Mouse (Mus musculus) CH12.LX (cell line): ENCODE measurements around the gene Hnrnpa0. TPM values are rescaled to one million over a fixed set of nuclear protein-coding genes. Genes with fewer than 3 reads are reported as not detected.

ENCODE experiments used
- DNase-seq: peaks from one replicate; pipeline ENCODE4 v3.0.0-alpha.2; 2013; ENCODE audit errors: extremely low read depth
- H3K27ac ChIP-seq: 2 replicates; pipeline ENCODE4 v1.5.1; 2012; ENCODE audit warnings: low read depth, mild to moderate bottlenecking, control low read depth, moderate library complexity; ENCODE audit not compliant: insufficient read depth
- H3K27me3 ChIP-seq: replicated peaks from 2 replicates; pipeline ENCODE3; 2012; ENCODE audit warnings: inconsistent platforms
- H3K36me3 ChIP-seq, 2 experiments: replicated peaks in 1 of 2; 2 replicates each; pipeline versions ENCODE3 to v1.6.1; 2012; ENCODE audit warnings: inconsistent platforms in 1 of 2, low read length in 1 of 2, mild to moderate bottlenecking in 1 of 2, mixed read lengths in 1 of 2, moderate library complexity in 1 of 2; ENCODE audit not compliant: control insufficient read depth in 1 of 2, insufficient read depth in 1 of 2
- H3K4me1 ChIP-seq, 2 experiments: 2 replicates each; pipeline ENCODE4 v1.6.1; 2012; ENCODE audit warnings: inconsistent platforms in 1 of 2, moderate library complexity in 1 of 2; ENCODE audit not compliant: insufficient read depth in 2 of 2, control insufficient read depth in 1 of 2
- H3K4me2 ChIP-seq: 2 replicates; pipeline ENCODE4 v1.6.1; 2012; ENCODE audit warnings: low read depth, mild to moderate bottlenecking, control low read depth; ENCODE audit not compliant: poor library complexity, insufficient read depth, severe bottlenecking
- H3K4me3 ChIP-seq, 3 experiments: fragments of 150-350 bp in 1 of 3; sonication (generic) in 1 of 3; replicated peaks in 1 of 3; 2 replicates each; pipeline versions ENCODE3 to v1.5.1; 2011 to 2012; ENCODE audit warnings: low read depth in 2 of 3, low read length in 2 of 3, mild to moderate bottlenecking in 2 of 3, moderate library complexity in 2 of 3, control low read depth in 1 of 3, improper control_type of control experiment in 1 of 3, inconsistent platforms in 1 of 3, mixed read lengths in 1 of 3; ENCODE audit not compliant: poor library complexity in 1 of 3
- H3K79me2 ChIP-seq: replicated peaks from 2 replicates; pipeline ENCODE4 v1.6.1; 2012; ENCODE audit warnings: mild to moderate bottlenecking, moderate library complexity; ENCODE audit not compliant: control insufficient read depth, poor library complexity, insufficient read depth, severe bottlenecking; ENCODE audit errors: extremely low read depth
- H3K9ac ChIP-seq: 2 replicates; pipeline ENCODE4 v1.6.1; 2012; ENCODE audit warnings: low read depth, mild to moderate bottlenecking, control low read depth, moderate library complexity; ENCODE audit not compliant: insufficient read depth
- H3K9me3 ChIP-seq: replicated peaks from 2 replicates; pipeline ENCODE3; 2012; ENCODE audit warnings: low read length, inconsistent platforms, mixed read lengths
- CHD1 ChIP-seq: IDR thresholded peaks from 2 replicates; pipeline ENCODE4 v1.6.1; 2012; ENCODE audit warnings: low read depth, low read length, improper control_type of control experiment, inconsistent platforms
- CHD2 ChIP-seq: IDR thresholded peaks from 2 replicates; pipeline ENCODE4 v1.6.1; 2011; ENCODE audit warnings: low read length, improper control_type of control experiment
- HCFC1 ChIP-seq: IDR thresholded peaks from 2 replicates; pipeline ENCODE4 v1.6.1; 2012; ENCODE audit warnings: low read depth, mild to moderate bottlenecking, inconsistent platforms, low read length, improper control_type of control experiment
- IRF4 ChIP-seq: IDR thresholded peaks from 2 replicates; pipeline ENCODE4 v1.6.1; 2014; ENCODE audit warnings: low read depth, mild to moderate bottlenecking, inconsistent platforms, low read length, improper control_type of control experiment
- MAZ ChIP-seq: IDR thresholded peaks from 2 replicates; pipeline ENCODE4 v1.6.1; 2012; ENCODE audit warnings: low read depth, mild to moderate bottlenecking, inconsistent platforms, low read length, improper control_type of control experiment, moderate library complexity
- MEF2A ChIP-seq: IDR thresholded peaks from 2 replicates; pipeline ENCODE4 v1.6.1; 2014; ENCODE audit warnings: low read depth, mild to moderate bottlenecking, inconsistent platforms, low read length, improper control_type of control experiment, borderline replicate concordance
- POLR2A ChIP-seq: IDR thresholded peaks from 2 replicates; pipeline ENCODE4 v1.6.1; 2011; ENCODE audit warnings: low read depth, mild to moderate bottlenecking, improper control_type of control experiment, low read length
- POLR2AphosphoS2 ChIP-seq: IDR thresholded peaks from 2 replicates; pipeline ENCODE4 v1.6.1; 2011; ENCODE audit warnings: low read depth, low read length, improper control_type of control experiment
- SMC3 ChIP-seq: IDR thresholded peaks from 2 replicates; pipeline ENCODE4 v1.6.1; 2011; ENCODE audit warnings: low read depth, low read length, improper control_type of control experiment
- ZMIZ1 ChIP-seq: IDR thresholded peaks from 2 replicates; pipeline ENCODE4 v1.6.1; 2012; ENCODE audit warnings: low read depth, mild to moderate bottlenecking, inconsistent platforms, low read length, improper control_type of control experiment
- ZNF384 ChIP-seq: IDR thresholded peaks from 2 replicates; pipeline ENCODE4 v1.6.1; 2012; ENCODE audit warnings: low read depth, low read length, improper control_type of control experiment, inconsistent platforms
- dilution Hi-C: fragments of 300-500 bp; cut with MboI; formaldehyde crosslinking; loops from 2 replicates; pipeline ENCODE4 v1.14.3; 2020; ENCODE audit warnings: low sequenced_read_pairs; ENCODE audit not compliant: extremely low pct_unique_long_range_greater_than_20kb, extremely low pct_ligation_motif_present
- in situ Hi-C: fragments of 300-500 bp; cut with MboI; formaldehyde crosslinking; loops from 3 replicates; pipeline ENCODE4 v1.14.3; 2019; ENCODE audit warnings: low sequenced_read_pairs, low pct_ligation_motif_present, low pct_unique_long_range_greater_than_20kb, mixed read lengths
- polyA plus RNA-seq: library from polyadenylated mRNA; unstranded; fragments of >175 nt; gene quantifications from 2 replicates; pipeline ENCODE4 v1.2.1, GENCODE M21; 2012; ENCODE audit warnings: low read depth; ENCODE audit not compliant: insufficient read length
- total RNA-seq, 2 experiments: library from RNA; depleted of rRNA; stranded (reverse); fragments of 300-350 nt in 1 of 2; fragments of >200 nt in 1 of 2; gene quantifications; 2 replicates each; pipeline ENCODE4 v1.2.3; 2012 to 2014

Gene Hnrnpa0
- total and polyA plus RNA-seq, 3 experiments: 104 to 139 (median 126) TPM

DNA sequence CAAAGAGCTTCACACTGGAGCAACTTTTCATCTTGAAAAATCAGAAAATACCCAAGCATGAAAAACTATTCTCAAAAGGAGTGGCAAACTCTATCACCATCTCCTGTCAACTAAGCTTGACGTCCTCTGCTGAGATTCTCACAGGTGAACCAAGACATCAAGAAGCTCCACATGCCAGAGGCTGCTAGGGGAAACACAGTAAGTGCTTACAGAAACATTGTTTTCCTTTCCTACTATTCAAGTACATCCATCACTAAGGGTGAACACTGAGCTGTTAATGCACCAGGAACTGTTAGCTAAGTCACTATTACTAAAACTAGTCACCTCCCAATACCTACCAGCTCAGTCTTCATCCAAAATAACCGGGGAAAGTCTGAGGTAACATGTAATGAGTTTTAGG, 3.4 kb downstream of the Hnrnpa0 start:
- H3K4me3 ChIP-seq: no peak overlapping the region
- TF ChIP-seq MEF2A (no peak), ZMIZ1 (0 out of 2 replicates have a peak, but pooled peaks have one; percentile 33), POLR2AphosphoS2 (0 out of 2 replicates have a peak, but pooled peaks have one; percentile 74)
- no peak for DNase-seq
- dilution Hi-C loops: no loop called here
- no peak overlapping the region for H3K27ac ChIP-seq
- no peak overlapping the region for H3K9ac ChIP-seq
- peaks cover 0 to 16% of the 10 kb centered on the region in 2 experiments; a peak in 3 of 4 replicates for H3K4me1 ChIP-seq
- H3K27me3 ChIP-seq: no peaks in the 10 kb centered on the region
- in situ Hi-C loops: no loop called here
- H3K79me2 ChIP-seq: peaks cover 22% of the 10 kb centered on the region
- H3K9me3 ChIP-seq: no peaks in the 10 kb centered on the region
- H3K4me2 ChIP-seq: no peak overlapping the region
- peaks cover 0 to 9% of the 10 kb centered on the region in 2 experiments for H3K36me3 ChIP-seq

DNA sequence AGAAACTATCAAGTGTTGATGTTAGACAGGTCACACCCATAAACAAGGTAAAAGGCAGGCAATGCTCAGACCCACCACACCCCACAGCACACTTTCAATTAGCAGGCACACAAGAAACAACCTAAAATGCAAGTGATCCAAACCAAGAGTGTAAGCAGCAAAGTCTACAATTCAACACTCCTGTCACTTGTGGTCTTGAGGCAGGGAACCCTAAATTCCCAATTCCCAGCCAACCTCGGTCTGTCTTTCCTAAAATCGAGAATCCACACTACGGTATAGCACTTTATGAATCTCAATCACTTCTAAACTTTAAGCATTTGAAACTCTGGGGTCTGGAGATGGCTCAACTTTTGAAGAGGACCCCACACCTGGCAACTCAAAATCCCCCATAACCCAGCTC, 4.1 kb downstream of the Hnrnpa0 start:
- Histone ChIP-seq H3K36me3 (peaks cover 0 to 9% of the 10 kb centered on the region in 2 experiments), H3K4me1 (peaks cover 0 to 11% of the 10 kb centered on the region in 2 experiments; a peak in 3 of 4 replicates), H3K4me2 (no peak overlapping the region), H3K4me3 (no peak overlapping the region), H3K27ac (no peak overlapping the region), H3K9ac (no peak overlapping the region), H3K27me3 (no peaks in the 10 kb centered on the region), H3K9me3 (no peaks in the 10 kb centered on the region), H3K79me2 (peaks cover 22% of the 10 kb centered on the region)
- TF ChIP-seq ZMIZ1 (peak; percentile 52; the same call in 1 of the 2 replicates), MEF2A (no peak), POLR2A (no peak), IRF4 (no peak), CHD1 (no peak)
- no peak for DNase-seq
- dilution Hi-C loops (no loop called here), in situ Hi-C loops (no loop called here)

DNA sequence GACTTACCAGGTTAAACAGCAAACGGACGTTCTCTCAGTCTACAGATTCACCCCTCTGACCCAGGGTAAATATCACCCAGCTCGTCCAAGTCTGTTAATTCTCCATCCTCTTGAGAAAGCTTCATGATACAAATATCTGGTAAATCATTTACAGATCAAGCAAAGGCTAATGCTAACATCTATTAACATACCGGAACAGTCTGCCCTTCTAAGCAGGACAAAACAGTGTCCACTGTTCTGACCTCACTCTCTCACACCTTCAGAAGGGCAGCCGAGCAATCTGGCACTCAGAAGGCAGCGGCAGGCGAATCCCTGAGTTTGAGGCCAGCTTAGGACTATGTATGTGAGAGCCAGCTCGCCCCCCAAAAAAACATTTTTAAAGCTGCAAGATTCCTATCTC, 5.0 kb downstream of the Hnrnpa0 start:
- TF ChIP-seq MAZ (no peak), ZNF384 (no peak), SMC3 (no peak), HCFC1 (no peak), CHD2 (no peak)
- Histone ChIP-seq H3K36me3 (peaks cover 0 to 9% of the 10 kb centered on the region in 2 experiments), H3K9me3 (no peaks in the 10 kb centered on the region), H3K27me3 (no peaks in the 10 kb centered on the region), H3K4me1 (peaks cover 0 to 11% of the 10 kb centered on the region in 2 experiments; a peak in 3 of 4 replicates), H3K4me3 (no peak overlapping the region), H3K79me2 (peaks cover 22% of the 10 kb centered on the region), H3K27ac (no peak overlapping the region), H3K4me2 (no peak overlapping the region), H3K9ac (no peak overlapping the region)
- in situ Hi-C loops: no loop called here
- no peak for DNase-seq
- dilution Hi-C loops: no loop called here
